Mouse (Mus musculus) myocyte (in vitro differentiated cells): Measurements from ENCODE around the gene Map4k3. TPM values are rescaled to one million over a fixed set of nuclear protein-coding genes. Genes with fewer than 3 reads are reported as not detected.

ENCODE experiments used
- H3K27me3 ChIP-seq: one replicate; pipeline ENCODE4 v1.6.1; 2011; ENCODE audit not compliant: control insufficient read depth, insufficient read depth, insufficient read length
- H3K36me3 ChIP-seq: one replicate; pipeline ENCODE4 v1.6.1; 2011; ENCODE audit not compliant: control insufficient read depth, insufficient read depth
- H3K4me2 ChIP-seq: one replicate; pipeline ENCODE4 v1.6.1; 2011; ENCODE audit warnings: low read depth, control low read depth
- H3K4me3 ChIP-seq: one replicate; pipeline ENCODE4 v1.5.1; 2011; ENCODE audit warnings: mild to moderate bottlenecking, control low read depth, moderate library complexity
- H3K79me2 ChIP-seq: one replicate; pipeline ENCODE4 v1.6.1; 2011; ENCODE audit not compliant: control insufficient read depth, insufficient read depth
- H3ac ChIP-seq: one replicate; pipeline ENCODE4 v1.6.1; 2011; ENCODE audit not compliant: control insufficient read depth, insufficient read length
- CEBPB ChIP-seq: IDR thresholded peaks from 2 replicates; pipeline ENCODE4 v1.6.1; 2011; ENCODE audit warnings: mild to moderate bottlenecking, moderate library complexity; ENCODE audit not compliant: poor library complexity, insufficient read depth, severe bottlenecking
- E2F4 ChIP-seq: IDR thresholded peaks from one replicate; pipeline ENCODE4 v1.6.1; 2011; ENCODE audit warnings: mild to moderate bottlenecking, control low read depth, moderate library complexity; ENCODE audit not compliant: insufficient read depth
- MAX ChIP-seq: IDR thresholded peaks from one replicate; pipeline ENCODE4 v1.6.1; 2011; ENCODE audit warnings: low read depth, mild to moderate bottlenecking, control low read depth
- MYOD1 ChIP-seq, 3 experiments: IDR thresholded peaks; one replicate each; pipeline ENCODE4 v1.6.1; 2011; ENCODE audit warnings: control low read depth in 2 of 3, low read depth in 2 of 3, mild to moderate bottlenecking in 2 of 3, moderate library complexity in 1 of 3; ENCODE audit not compliant: insufficient read length in 2 of 3, control insufficient read depth in 1 of 3
- MYOG ChIP-seq, 3 experiments: IDR thresholded peaks; one replicate each; pipeline ENCODE4 v1.6.1; 2011; ENCODE audit warnings: control low read depth in 2 of 3, low read depth in 2 of 3, mild to moderate bottlenecking in 2 of 3; ENCODE audit not compliant: insufficient read length in 2 of 3, control insufficient read depth in 1 of 3, insufficient read depth in 1 of 3
- POLR2A ChIP-seq: IDR thresholded peaks from one replicate; pipeline ENCODE4 v1.6.1; 2011; ENCODE audit warnings: low read depth, mild to moderate bottlenecking, control low read depth, moderate library complexity; ENCODE audit not compliant: insufficient read length
- POLR2AphosphoS2 ChIP-seq: IDR thresholded peaks from one replicate; pipeline ENCODE4 v1.6.1; 2011; ENCODE audit warnings: low read depth, control low read depth; ENCODE audit not compliant: insufficient read length
- REST ChIP-seq: IDR thresholded peaks from one replicate; pipeline ENCODE4 v1.6.1; 2011; ENCODE audit warnings: mild to moderate bottlenecking, control low read depth, moderate library complexity; ENCODE audit not compliant: insufficient read depth, insufficient read length
- SRF ChIP-seq: IDR thresholded peaks from one replicate; pipeline ENCODE4 v1.6.1; 2011; ENCODE audit warnings: low read depth; ENCODE audit not compliant: control insufficient read depth, insufficient read length
- TCF12 ChIP-seq: IDR thresholded peaks from one replicate; pipeline ENCODE4 v1.6.1; 2011; ENCODE audit warnings: mild to moderate bottlenecking, control low read depth; ENCODE audit not compliant: poor library complexity, insufficient read depth, severe bottlenecking
- TCF3 ChIP-seq: IDR thresholded peaks from one replicate; pipeline ENCODE4 v1.6.1; 2011; ENCODE audit warnings: low read depth, control low read depth; ENCODE audit not compliant: insufficient read length
- USF1 ChIP-seq: IDR thresholded peaks from one replicate; pipeline ENCODE4 v1.6.1; 2011; ENCODE audit warnings: low read depth, mild to moderate bottlenecking, control low read depth, moderate library complexity
- polyA plus RNA-seq: library from polyadenylated mRNA; unstranded; fragments of >200 nt; fragmentation: generic; extraction: Trizol; gene quantifications from one replicate; pipeline ENCODE4 v1.2.1, GENCODE M21; 2012; ENCODE audit warnings: missing spikeins

Map4k3 gene
- polyA plus RNA-seq, 1 experiment: 2.8 TPM

GRCm38 (mm10) chr17:80619556-80619955, 108.7 kb downstream of the Map4k3 start:
- no peak overlapping the region for H3K4me2 ChIP-seq
- TF ChIP-seq MYOG (IDR thresholded peaks at IDR 0.05; ENCODE audit: control insufficient read depth in 1 of 3, insufficient read depth in 1 of 3, insufficient read length in 2 of 3, low read depth in 2 of 3) (peak in 2 of 3 experiments; percentile 59 to 90), TCF3 (peak; percentile 15), E2F4 (no peak), MAX (no peak), TCF12 (no peak), MYOD1 (IDR thresholded peaks at IDR 0.05; ENCODE audit: control insufficient read depth in 1 of 3, insufficient read length in 2 of 3, low read depth in 2 of 3) (peak in 2 of 3 experiments; percentile 64 to 85)
- no peak overlapping the region for H3ac ChIP-seq
- H3K27me3 ChIP-seq: no peaks in the 10 kb centered on the region
- no peak overlapping the region for H3K4me3 ChIP-seq
- H3K36me3 ChIP-seq: peaks cover 10% of the 10 kb centered on the region
- H3K79me2 ChIP-seq: no peaks in the 10 kb centered on the region

- peaks cover 10% of the 10 kb centered on the region for H3K36me3 ChIP-seq
Observed at GRCm38 (mm10) chr17:80618890-80619289, 109.4 kb downstream of the Map4k3 start.

DNA sequence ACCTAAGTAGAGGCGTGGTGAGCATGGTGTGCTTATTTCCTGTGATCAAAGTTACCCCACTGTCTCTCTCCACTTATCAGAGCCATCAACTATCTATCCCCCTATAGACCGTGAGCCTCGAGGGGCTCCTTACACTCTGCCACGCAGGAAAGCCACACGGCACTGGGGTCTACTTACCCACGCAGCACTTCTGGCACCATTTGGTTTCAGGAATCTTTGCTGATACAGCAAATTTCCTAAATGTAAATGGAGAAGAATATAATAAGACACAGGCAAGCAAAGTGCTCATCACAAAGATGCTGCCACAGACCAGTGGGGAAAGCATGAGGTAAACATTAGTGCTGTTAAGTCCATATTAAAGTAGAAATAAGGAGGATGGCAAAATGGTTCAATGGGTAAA, 124.5 kb downstream of the Map4k3 start:
- H3K79me2 ChIP-seq: no peaks in the 10 kb centered on the region
- H3ac ChIP-seq: no peak overlapping the region
- peaks cover 30% of the 10 kb centered on the region for H3K36me3 ChIP-seq
- TF ChIP-seq USF1: no peak
- H3K27me3 ChIP-seq: no peaks in the 10 kb centered on the region
- no peak overlapping the region for H3K4me3 ChIP-seq
- no peak overlapping the region for H3K4me2 ChIP-seq

More at GRCm38 (mm10) chr17:80618890-80619289, 109.4 kb downstream of the Map4k3 start:
- Histone ChIP-seq H3ac (no peak overlapping the region), H3K4me2 (no peak overlapping the region), H3K79me2 (no peaks in the 10 kb centered on the region), H3K4me3 (no peak overlapping the region), H3K27me3 (no peaks in the 10 kb centered on the region)
- TF ChIP-seq CEBPB: no peak
- no peak for TF ChIP-seq E2F4
- TF ChIP-seq TCF12: no peak
- TF ChIP-seq SRF: no peak
- no peak for TF ChIP-seq USF1
- no peak for TF ChIP-seq REST
- TF ChIP-seq TCF3: no peak
- TF ChIP-seq MYOD1 (IDR thresholded peaks at IDR 0.05; ENCODE audit: control insufficient read depth in 1 of 3, insufficient read length in 2 of 3, low read depth in 2 of 3): no peak
- TF ChIP-seq MYOG (IDR thresholded peaks at IDR 0.05; ENCODE audit: control insufficient read depth in 1 of 3, insufficient read depth in 1 of 3, insufficient read length in 2 of 3, low read depth in 2 of 3): no peak
- no peak for TF ChIP-seq MAX
- TF ChIP-seq POLR2A: no peak
- no peak for TF ChIP-seq POLR2AphosphoS2

GRCm38 (mm10) chr17:80603079-80603625, 125.1 kb downstream of the Map4k3 start:
- H3K4me2 ChIP-seq: no peak overlapping the region
- no peaks in the 10 kb centered on the region for H3K79me2 ChIP-seq
- TF ChIP-seq SRF (no peak), POLR2A (no peak), MYOD1 (IDR thresholded peaks at IDR 0.05; ENCODE audit: control insufficient read depth in 1 of 3, insufficient read length in 2 of 3, low read depth in 2 of 3) (no peak), REST (no peak), POLR2AphosphoS2 (no peak), MYOG (IDR thresholded peaks at IDR 0.05; ENCODE audit: control insufficient read depth in 1 of 3, insufficient read depth in 1 of 3, insufficient read length in 2 of 3, low read depth in 2 of 3) (no peak), CEBPB (no peak), TCF3 (no peak)
- H3K36me3 ChIP-seq: peaks cover 30% of the 10 kb centered on the region
- no peak overlapping the region for H3ac ChIP-seq
- H3K4me3 ChIP-seq: no peak overlapping the region
- no peaks in the 10 kb centered on the region for H3K27me3 ChIP-seq

GRCm38 (mm10) chr17:80601371-80601770, 126.9 kb downstream of the Map4k3 start:
- H3K4me2 ChIP-seq: no peak overlapping the region
- no peaks in the 10 kb centered on the region for H3K79me2 ChIP-seq
- H3K4me3 ChIP-seq: no peak overlapping the region
- TF ChIP-seq REST: no peak
- TF ChIP-seq MAX: no peak
- no peak for TF ChIP-seq TCF3
- no peak for TF ChIP-seq POLR2AphosphoS2
- TF ChIP-seq POLR2A: no peak
- TF ChIP-seq USF1: no peak
- no peak for TF ChIP-seq TCF12
- TF ChIP-seq CEBPB: no peak
- no peak for TF ChIP-seq E2F4
- no peak for TF ChIP-seq MYOD1 (IDR thresholded peaks at IDR 0.05; ENCODE audit: control insufficient read depth in 1 of 3, insufficient read length in 2 of 3, low read depth in 2 of 3)
- TF ChIP-seq MYOG (IDR thresholded peaks at IDR 0.05; ENCODE audit: control insufficient read depth in 1 of 3, insufficient read depth in 1 of 3, insufficient read length in 2 of 3, low read depth in 2 of 3): no peak
- TF ChIP-seq SRF: no peak
- peaks cover 30% of the 10 kb centered on the region for H3K36me3 ChIP-seq
- no peaks in the 10 kb centered on the region for H3K27me3 ChIP-seq
- no peak overlapping the region for H3ac ChIP-seq
